Mouse (Mus musculus): ENCODE measurements around the gene Zfp511. TPM values are rescaled to one million over a fixed set of nuclear protein-coding genes. Genes with fewer than 3 reads are reported as not detected.

Zfp511 gene
- polyA plus RNA-seq, 1 experiment: 57.7 TPM

DNA sequence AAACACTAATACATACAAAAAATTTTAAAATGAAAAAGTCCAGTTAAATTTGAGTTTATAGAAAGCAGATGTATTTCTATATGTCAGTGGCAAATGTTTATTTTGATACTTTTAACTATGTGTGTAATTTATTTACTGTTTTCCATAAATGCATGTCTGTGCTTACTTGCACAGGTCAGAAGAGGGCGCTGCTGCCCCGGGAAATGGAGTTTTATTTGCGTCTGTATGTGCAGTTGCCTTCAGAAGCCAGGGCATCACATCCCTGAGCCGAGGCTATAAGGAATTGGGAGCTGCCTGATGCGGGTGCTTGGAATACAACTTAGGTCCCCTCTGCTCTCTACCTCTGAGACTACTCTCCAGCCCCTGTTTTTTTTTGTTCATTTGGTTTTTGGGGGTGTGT is 42.5 kb downstream of the Zfp511 start:
- Histone ChIP-seq H3K4me1 (ENCODE audit: control insufficient read depth, insufficient read depth, low read length) (peaks cover 21% of the 10 kb centered on the region), H3K36me3 (ENCODE audit: control insufficient read depth, insufficient read depth, low read length) (no peaks in the 10 kb centered on the region), H3K27ac (ENCODE audit: control insufficient read depth, insufficient read depth, low read depth, low read length) (no peak overlapping the region), H3K4me3 (ENCODE audit: control insufficient read depth, low read depth, low read length) (no peak overlapping the region), H3K27me3 (ENCODE audit: control insufficient read depth, insufficient read depth, low read length) (no peaks in the 10 kb centered on the region)
- TF ChIP-seq POLR2A (IDR thresholded peaks at IDR 0.05; ENCODE audit: control insufficient read depth, low read depth, low read length) (no peak), CTCF (IDR thresholded peaks at IDR 0.05; ENCODE audit: control insufficient read depth, insufficient read depth, insufficient replicate concordance, low read depth, low read length) (peak; percentile 51; the same call in 1 of the 2 replicates)

DNA sequence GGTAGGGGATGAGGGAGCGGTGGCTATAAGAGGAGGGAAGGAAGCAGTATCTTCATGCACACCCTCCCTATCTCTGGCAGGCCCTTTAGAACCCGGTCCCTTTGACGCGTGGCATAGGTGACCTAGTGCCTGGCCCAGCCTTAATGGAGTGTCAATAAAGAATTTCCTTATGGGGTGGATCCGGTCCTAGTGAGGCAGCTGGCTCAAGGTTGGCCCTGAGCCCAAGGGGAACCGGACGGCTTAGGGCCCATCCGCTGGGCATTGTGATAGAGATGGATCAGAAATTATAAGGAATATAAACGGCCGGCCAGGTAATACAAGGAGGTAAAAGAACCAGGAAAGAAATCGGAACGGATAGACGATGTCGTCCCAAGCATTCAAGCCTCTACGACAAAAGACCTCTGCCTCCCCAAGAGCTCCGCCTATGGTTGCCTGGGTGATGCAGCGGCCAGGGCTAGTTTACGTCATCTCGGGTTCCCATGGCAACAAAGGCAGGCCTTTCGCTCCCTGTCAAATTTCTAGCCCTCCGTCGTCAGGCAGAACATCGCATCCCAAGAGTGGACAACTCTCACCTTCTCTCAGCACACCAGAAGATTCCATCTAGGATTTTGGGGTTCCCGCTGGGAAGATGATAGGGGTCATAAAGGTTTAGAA is 44.4 kb downstream of the Zfp511 start:
- TF ChIP-seq CTCF (IDR thresholded peaks at IDR 0.05; ENCODE audit: control insufficient read depth, insufficient read depth, insufficient replicate concordance, low read depth, low read length) (no peak), POLR2A (IDR thresholded peaks at IDR 0.05; ENCODE audit: control insufficient read depth, low read depth, low read length) (peak; percentile 63; the same call in 1 of the 2 replicates)
- H3K36me3 ChIP-seq (ENCODE audit: control insufficient read depth, insufficient read depth, low read length): no peaks in the 10 kb centered on the region
- H3K4me1 ChIP-seq (ENCODE audit: control insufficient read depth, insufficient read depth, low read length): peaks cover 21% of the 10 kb centered on the region
- no peaks in the 10 kb centered on the region for H3K27me3 ChIP-seq (ENCODE audit: control insufficient read depth, insufficient read depth, low read length)
- peak overlapping the region; percentile 85 for H3K4me3 ChIP-seq (ENCODE audit: control insufficient read depth, low read depth, low read length)
- H3K27ac ChIP-seq (ENCODE audit: control insufficient read depth, insufficient read depth, low read depth, low read length): no peak overlapping the region; the same call in 1 of the 2 replicates

DNA sequence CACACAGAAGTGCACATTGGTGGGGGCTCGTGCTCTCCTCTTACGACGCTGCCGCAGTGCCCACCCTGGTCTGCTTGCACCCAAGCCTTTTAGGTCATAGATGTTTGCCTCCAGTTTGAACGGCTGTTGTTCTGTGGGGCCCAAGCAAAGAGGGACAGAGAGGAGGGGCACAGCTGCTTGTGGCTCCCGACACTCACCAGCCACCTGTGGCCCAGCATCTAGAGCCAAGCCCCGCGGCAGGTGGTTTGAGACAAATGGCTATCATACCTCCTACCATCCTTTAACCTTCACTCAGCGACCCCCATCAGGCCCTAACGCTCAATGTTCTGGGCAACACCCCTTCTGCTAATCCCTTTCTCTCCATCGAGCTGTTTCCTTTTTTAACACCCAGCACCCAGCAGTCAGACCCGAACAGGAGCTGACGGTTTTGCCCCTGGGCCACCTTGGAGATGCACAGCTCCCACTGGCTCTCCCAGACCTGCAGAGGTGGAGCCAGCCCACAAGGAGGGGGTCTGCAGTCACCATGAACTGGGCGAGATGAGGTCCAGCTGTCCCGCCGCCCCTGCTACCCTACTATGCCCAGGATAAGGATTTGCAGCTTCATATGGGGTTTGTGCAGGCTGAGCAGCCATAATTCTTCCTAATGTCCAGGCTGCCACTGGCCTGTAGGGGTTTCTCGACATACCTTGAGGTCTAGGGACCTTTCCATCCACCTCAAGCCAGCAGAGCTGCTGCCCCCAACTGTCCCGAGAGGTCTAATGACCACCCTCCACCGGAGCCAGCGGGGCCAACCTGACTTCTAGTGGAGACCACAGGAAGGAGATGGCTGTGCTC is 45.4 kb downstream of the Zfp511 start:
- Histone ChIP-seq H3K4me3 (ENCODE audit: control insufficient read depth, low read depth, low read length) (peak overlapping the region; percentile 85), H3K27ac (ENCODE audit: control insufficient read depth, insufficient read depth, low read depth, low read length) (no peak overlapping the region), H3K4me1 (ENCODE audit: control insufficient read depth, insufficient read depth, low read length) (peaks cover 21% of the 10 kb centered on the region), H3K36me3 (ENCODE audit: control insufficient read depth, insufficient read depth, low read length) (no peaks in the 10 kb centered on the region), H3K27me3 (ENCODE audit: control insufficient read depth, insufficient read depth, low read length) (no peaks in the 10 kb centered on the region)
- TF ChIP-seq CTCF (IDR thresholded peaks at IDR 0.05; ENCODE audit: control insufficient read depth, insufficient read depth, insufficient replicate concordance, low read depth, low read length) (no peak), POLR2A (IDR thresholded peaks at IDR 0.05; ENCODE audit: control insufficient read depth, low read depth, low read length) (no peak)

DNA sequence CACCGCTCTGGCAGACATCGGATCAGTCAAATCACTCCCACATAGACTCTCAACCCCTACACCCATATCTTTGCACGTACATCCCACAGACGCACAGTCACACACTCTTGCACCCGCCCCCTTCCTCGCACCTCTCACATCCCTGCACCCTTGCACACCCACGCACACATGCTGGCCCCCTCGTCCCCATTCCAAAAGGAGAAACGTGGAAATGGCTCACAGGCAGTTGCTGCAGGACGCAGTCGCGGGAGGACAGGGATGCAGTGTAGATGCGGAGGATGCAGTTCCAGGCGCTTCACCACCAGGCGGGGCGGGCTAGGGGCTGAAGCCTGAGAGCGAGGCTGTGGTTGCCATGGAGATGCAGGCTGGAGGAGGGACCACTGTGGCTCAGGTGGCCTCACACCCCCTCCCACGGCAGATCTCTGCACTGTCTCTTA is 46.1 kb downstream of the Zfp511 start, which contains the start of gene Caly:
Caly (minus strand) TSS at position 307 of the 437 bp plus-strand sequence.
- H3K36me3 ChIP-seq (ENCODE audit: control insufficient read depth, insufficient read depth, low read length): no peaks in the 10 kb centered on the region
- H3K4me3 ChIP-seq (ENCODE audit: control insufficient read depth, low read depth, low read length): peak within 1 kb of the TSS; percentile 85
- TF ChIP-seq CTCF (IDR thresholded peaks at IDR 0.05; ENCODE audit: control insufficient read depth, insufficient read depth, insufficient replicate concordance, low read depth, low read length) (no peak), POLR2A (IDR thresholded peaks at IDR 0.05; ENCODE audit: control insufficient read depth, low read depth, low read length) (no peak)
- no peaks in the 10 kb centered on the region for H3K27me3 ChIP-seq (ENCODE audit: control insufficient read depth, insufficient read depth, low read length)
- H3K4me1 ChIP-seq (ENCODE audit: control insufficient read depth, insufficient read depth, low read length): peaks cover 21% of the 10 kb centered on the region
- no peak within 1 kb of the TSS for H3K27ac ChIP-seq (ENCODE audit: control insufficient read depth, insufficient read depth, low read depth, low read length)

Other genes starting within 250 kb of the Zfp511 start
- gene Adgra1, start 202.2 kb upstream of the Zfp511 start, polyA plus RNA-seq (2012; rRNA removed): 0.43 and 0.48 TPM in 2 replicates
- gene Kndc1, start 141.7 kb upstream of the Zfp511 start, polyA plus RNA-seq (2012; rRNA removed): 3.6 and 3.9 TPM in 2 replicates
- 1.5 and 2.1 TPM in 2 replicates for gene Utf1, start 92.6 kb upstream of the Zfp511 start, polyA plus RNA-seq (2012; rRNA removed)
- 108 and 114 TPM in 2 replicates for gene 6430531B16Rik, start 57.6 kb upstream of the Zfp511 start, polyA plus RNA-seq (2012; rRNA removed)
- gene Adam8, start 43.8 kb upstream of the Zfp511 start, polyA plus RNA-seq (2012; rRNA removed): 6.9 and 7.0 TPM in 2 replicates
- gene Tubgcp2, start 278 bp downstream of the Zfp511 start, polyA plus RNA-seq (2012; rRNA removed): 60.3 and 67.5 TPM in 2 replicates
- 0.12 TPM in 1 of 2 replicates, not detected in the other for gene Msx3, start 12.7 kb downstream of the Zfp511 start, polyA plus RNA-seq (2012; rRNA removed)
- gene Caly, start 46.2 kb downstream of the Zfp511 start, polyA plus RNA-seq (2012; rRNA removed): 3.7 and 4.6 TPM in 2 replicates
- gene Prap1, start 57.0 kb downstream of the Zfp511 start, polyA plus RNA-seq (2012; rRNA removed): 0.73 and 1.4 TPM in 2 replicates
- 2.1 and 2.7 TPM in 2 replicates for gene Fuom, start 66.0 kb downstream of the Zfp511 start, polyA plus RNA-seq (2012; rRNA removed)
- gene Paox, start 79.4 kb downstream of the Zfp511 start, polyA plus RNA-seq (2012; rRNA removed): 3.0 and 4.2 TPM in 2 replicates
- gene Echs1, start 80.1 kb downstream of the Zfp511 start, polyA plus RNA-seq (2012; rRNA removed): 22.0 and 24.2 TPM in 2 replicates
- gene Mtg1, start 101.2 kb downstream of the Zfp511 start, polyA plus RNA-seq (2012; rRNA removed): 10.7 and 11.3 TPM in 2 replicates
- gene Sprn, start 118.5 kb downstream of the Zfp511 start, polyA plus RNA-seq (2012; rRNA removed): 0.13 and 0.30 TPM in 2 replicates
- gene Olfr522, start 128.4 kb downstream of the Zfp511 start, polyA plus RNA-seq (2012; rRNA removed): not detected in 2 replicates
- not detected in 2 replicates for gene Olfr523, start 136.8 kb downstream of the Zfp511 start, polyA plus RNA-seq (2012; rRNA removed)
- gene Olfr524, start 169.6 kb downstream of the Zfp511 start, polyA plus RNA-seq (2012; rRNA removed): not detected in 2 replicates
- gene Cd163l1, start 181.9 kb downstream of the Zfp511 start, polyA plus RNA-seq (2012; rRNA removed): 0.02 and 0.28 TPM in 2 replicates
- 0.13 and 0.19 TPM in 2 replicates for gene 5830411N06Rik, start 210.9 kb downstream of the Zfp511 start, polyA plus RNA-seq (2012; rRNA removed)